Mouse (Mus musculus) midbrain, embryonic 16.5 days (tissue): Measurements from ENCODE around the gene Pnck. TPM values are rescaled to one million over a fixed set of nuclear protein-coding genes. Genes with fewer than 3 reads are reported as not detected.

Experiments
- ATAC-seq: fragments of 200-750 bp; cut with Nextera tagmentation; 2 replicates; pipeline ENCODE4 v1.8.0; 2017; ENCODE audit warnings: moderate TSS enrichment
- H3K27ac ChIP-seq: fragments of 300-500 bp; sonication (generic); 2 replicates; pipeline ENCODE4 v1.5.1; 2014; ENCODE audit warnings: mild to moderate bottlenecking, low read length, mixed read lengths
- H3K27me3 ChIP-seq: fragments of 300-500 bp; sonication (generic); 2 replicates; pipeline ENCODE4 v1.6.1; 2014; ENCODE audit warnings: low read depth, low read length, mixed read lengths; ENCODE audit not compliant: control insufficient read depth, insufficient read depth
- H3K36me3 ChIP-seq: fragments of 300-500 bp; sonication (generic); 2 replicates; pipeline ENCODE4 v1.6.1; 2014; ENCODE audit warnings: mild to moderate bottlenecking, low read length, moderate library complexity, mixed read lengths; ENCODE audit not compliant: control insufficient read depth, insufficient read depth
- H3K4me1 ChIP-seq: fragments of 300-500 bp; sonication (generic); 2 replicates; pipeline ENCODE4 v1.6.1; 2014; ENCODE audit warnings: mild to moderate bottlenecking, low read length, mixed read lengths; ENCODE audit not compliant: control insufficient read depth, insufficient read depth
- H3K4me2 ChIP-seq: fragments of 300-500 bp; sonication (generic); 2 replicates; pipeline ENCODE4 v1.6.1; 2014; ENCODE audit warnings: mild to moderate bottlenecking, low read length, mixed read lengths
- H3K4me3 ChIP-seq: fragments of 300-500 bp; sonication (generic); 2 replicates; pipeline ENCODE4 v1.5.1; 2014; ENCODE audit warnings: low read depth, mild to moderate bottlenecking, low read length, moderate library complexity, mixed read lengths
- H3K9ac ChIP-seq: fragments of 300-500 bp; sonication (generic); 2 replicates; pipeline ENCODE4 v1.6.1; 2014; ENCODE audit warnings: low read depth, low read length, mixed read lengths
- H3K9me3 ChIP-seq: fragments of 300-500 bp; sonication (generic); replicated peaks from 2 replicates; pipeline ENCODE4 v1.6.1; 2014; ENCODE audit warnings: mild to moderate bottlenecking, low read length, mixed read lengths; ENCODE audit not compliant: control insufficient read depth, poor library complexity, severe bottlenecking
- WGBS: fragments of 180-500 bp; shearing (Covaris S2); extraction: QIAGEN DNeasy Blood & Tissue Kit; methylation state at CpG from one replicate; pipeline ENCODE4 v1.1.7; 2014; 5-methylcytosine and 5-hydroxymethylcytosine counted together
- polyA plus RNA-seq: library from polyadenylated mRNA; unstranded; fragments of >200 nt; fragmentation: Nextera tagmentation; extraction: Ambion mirVana; gene quantifications from 2 replicates; pipeline ENCODE4 v1.2.1, GENCODE M21; 2015

Pnck gene
- polyA plus RNA-seq, 1 experiment from 2014 or later, result 208 TPM

DNA sequence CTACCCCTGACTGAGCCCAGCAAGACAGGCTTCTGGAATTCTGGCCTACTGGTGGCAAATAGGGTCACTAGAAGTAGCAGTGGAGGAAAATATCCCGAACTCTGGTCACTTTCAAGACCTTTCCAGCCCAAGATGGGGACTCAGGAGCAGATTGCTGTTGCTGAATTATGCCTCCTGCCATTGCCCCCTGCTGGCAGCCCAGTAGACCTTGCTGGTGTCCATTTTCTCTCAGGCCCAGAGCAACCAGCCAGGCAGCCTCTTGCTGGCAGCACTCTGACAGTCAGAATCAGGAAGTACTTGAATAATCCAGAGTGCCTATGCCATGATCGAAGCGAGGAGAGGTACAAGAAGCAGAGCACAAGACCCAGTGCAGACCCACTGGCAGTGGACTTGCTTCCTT is 4.4 kb downstream of the Pnck start:
- no peaks in the 10 kb centered on the region for H3K9me3 ChIP-seq
- WGBS, result 80% methylated on average over 3 of the region's 3 CpGs
- no peak for ATAC-seq

DNA sequence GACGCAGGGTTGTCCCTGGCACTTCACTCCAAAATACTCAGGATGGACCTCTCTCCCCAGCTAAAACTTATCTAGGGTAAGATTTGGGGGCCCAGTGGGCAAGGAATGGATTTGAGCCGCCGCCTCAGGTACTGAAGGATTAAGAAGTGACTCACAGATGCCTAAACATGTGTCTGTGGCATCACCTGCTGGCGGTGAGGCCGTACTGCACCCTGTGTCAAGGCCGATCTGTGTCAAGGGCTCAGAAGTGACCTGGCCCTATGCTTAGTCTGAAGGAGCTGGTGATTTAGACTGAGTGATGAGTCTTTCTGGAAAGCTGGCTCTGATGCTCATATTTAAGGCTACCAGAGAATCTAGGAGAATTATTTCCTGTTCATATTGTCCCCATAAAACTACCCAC is 5.7 kb downstream of the Pnck start:
- H3K36me3 ChIP-seq, result 0 out of 2 replicates have a peak, but pooled peaks cover 2% of the 10 kb centered on the region
- 0 out of 2 replicates have a peak, but pooled peaks cover 3% of the 10 kb centered on the region for H3K4me1 ChIP-seq
- ATAC-seq, result peak; percentile 55
- no peak overlapping the region for H3K4me3 ChIP-seq
- no peaks in the 10 kb centered on the region for H3K27me3 ChIP-seq
- no peak overlapping the region for H3K9ac ChIP-seq
- 8% methylated on average over 6 of the region's 6 CpGs for WGBS
- H3K4me2 ChIP-seq, result no peak overlapping the region
- no peaks in the 10 kb centered on the region for H3K9me3 ChIP-seq
- H3K27ac ChIP-seq, result no peak overlapping the region

More for the DNA sequence above, 4.4 kb downstream of the Pnck start:
- Histone ChIP-seq H3K4me3 (no peak overlapping the region), H3K36me3 (0 out of 2 replicates have a peak, but pooled peaks cover 2% of the 10 kb centered on the region), H3K9ac (no peak overlapping the region), H3K4me1 (peaks cover 7% of the 10 kb centered on the region; the same call in 1 of the 2 replicates), H3K27ac (no peak overlapping the region), H3K27me3 (no peaks in the 10 kb centered on the region), H3K4me2 (no peak overlapping the region)

DNA sequence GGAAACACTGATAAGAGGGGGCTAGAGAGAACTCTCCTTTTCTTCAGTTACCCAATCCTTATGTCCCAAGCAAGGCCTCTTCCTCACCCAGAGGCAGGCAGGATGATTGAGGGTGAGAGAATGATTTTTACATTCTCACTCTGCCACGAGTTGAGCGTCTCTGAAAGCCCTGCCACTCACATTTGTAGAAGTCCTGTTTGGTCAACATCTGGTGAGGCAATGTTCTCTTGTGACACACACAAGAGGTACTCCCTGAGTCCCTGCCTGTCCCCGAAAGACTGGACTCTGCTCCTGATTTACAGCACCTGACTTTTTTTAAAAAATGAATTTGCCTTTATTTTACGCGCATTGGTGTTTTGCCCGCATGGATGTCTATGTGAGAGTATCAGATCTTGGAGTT is 6.5 kb downstream of the Pnck start:
- H3K36me3 ChIP-seq, result 0 out of 2 replicates have a peak, but pooled peaks cover 2% of the 10 kb centered on the region
- H3K4me3 ChIP-seq, result no peak overlapping the region
- no peaks in the 10 kb centered on the region for H3K9me3 ChIP-seq
- WGBS, result 94% methylated on average over 6 of the region's 6 CpGs
- no peak for ATAC-seq
- H3K4me1 ChIP-seq, result 0 out of 2 replicates have a peak, but pooled peaks cover 3% of the 10 kb centered on the region
- H3K27me3 ChIP-seq, result no peaks in the 10 kb centered on the region
- no peak overlapping the region for H3K9ac ChIP-seq
- no peak overlapping the region for H3K27ac ChIP-seq
- no peak overlapping the region for H3K4me2 ChIP-seq

GRCm38 (mm10) chrX:73650869-73651268 is 9.0 kb downstream of the Pnck start:
- Histone ChIP-seq H3K27ac (no peak overlapping the region), H3K4me1 (no peaks in the 10 kb centered on the region), H3K27me3 (no peaks in the 10 kb centered on the region), H3K4me3 (no peak overlapping the region), H3K4me2 (no peak overlapping the region), H3K9me3 (no peaks in the 10 kb centered on the region), H3K9ac (no peak overlapping the region), H3K36me3 (no peaks in the 10 kb centered on the region)
- WGBS, result 82% methylated on average over 3 of the region's 3 CpGs
- ATAC-seq, result no peak

GRCm38 (mm10) chrX:73645121-73645520 is 14.8 kb downstream of the Pnck start:
- ATAC-seq, result no peak
- H3K4me2 ChIP-seq, result no peak overlapping the region

GRCm38 (mm10) chrX:73639901-73640469 is 19.9 kb downstream of the Pnck start:
- 16% methylated on average over 26 of the region's 41 CpGs for WGBS
- H3K4me2 ChIP-seq, result peak overlapping the region; percentile 53; the same call in 1 of the 2 replicates
- no peak overlapping the region for H3K27ac ChIP-seq
- no peaks in the 10 kb centered on the region for H3K9me3 ChIP-seq
- peak; percentile 23; the same call in 1 of the 2 replicates for ATAC-seq
- no peak overlapping the region for H3K9ac ChIP-seq
- H3K27me3 ChIP-seq, result peaks cover 34% of the 10 kb centered on the region
- H3K4me1 ChIP-seq, result peaks cover 5% of the 10 kb centered on the region; the same call in 1 of the 2 replicates
- no peaks in the 10 kb centered on the region for H3K36me3 ChIP-seq
- H3K4me3 ChIP-seq, result peak overlapping the region; percentile 21

More at GRCm38 (mm10) chrX:73645121-73645520, 14.8 kb downstream of the Pnck start:
- Histone ChIP-seq H3K27ac (no peak overlapping the region), H3K27me3 (peaks cover 12% of the 10 kb centered on the region), H3K9ac (no peak overlapping the region), H3K9me3 (no peaks in the 10 kb centered on the region), H3K36me3 (no peaks in the 10 kb centered on the region), H3K4me1 (no peaks in the 10 kb centered on the region), H3K4me3 (no peak overlapping the region)
- WGBS, result 24% methylated on average over 4 of the region's 4 CpGs

- H3K27ac ChIP-seq, result no peak within 1 kb of the TSS
- H3K9me3 ChIP-seq, result no peaks in the 10 kb centered on the region
- ATAC-seq, result peak; percentile 70
- no peaks in the 10 kb centered on the region for H3K36me3 ChIP-seq
- peaks cover 34% of the 10 kb centered on the region for H3K27me3 ChIP-seq
- H3K4me3 ChIP-seq, result peak within 1 kb of the TSS; percentile 21
- 0 out of 2 replicates have a peak within 1 kb of the TSS, but pooled peaks have one; percentile 43 for H3K9ac ChIP-seq
- H3K4me1 ChIP-seq, result peaks cover 5% of the 10 kb centered on the region; the same call in 1 of the 2 replicates
- H3K4me2 ChIP-seq, result peak within 1 kb of the TSS; percentile 53
- 16% methylated on average over 27 of the region's 28 CpGs for WGBS
Measured at GRCm38 (mm10) chrX:73639255-73639675, 20.7 kb downstream of the Pnck start, which contains the start of gene Dusp9. Gene Dusp9 (plus strand): TSS chrX:73639419.

DNA sequence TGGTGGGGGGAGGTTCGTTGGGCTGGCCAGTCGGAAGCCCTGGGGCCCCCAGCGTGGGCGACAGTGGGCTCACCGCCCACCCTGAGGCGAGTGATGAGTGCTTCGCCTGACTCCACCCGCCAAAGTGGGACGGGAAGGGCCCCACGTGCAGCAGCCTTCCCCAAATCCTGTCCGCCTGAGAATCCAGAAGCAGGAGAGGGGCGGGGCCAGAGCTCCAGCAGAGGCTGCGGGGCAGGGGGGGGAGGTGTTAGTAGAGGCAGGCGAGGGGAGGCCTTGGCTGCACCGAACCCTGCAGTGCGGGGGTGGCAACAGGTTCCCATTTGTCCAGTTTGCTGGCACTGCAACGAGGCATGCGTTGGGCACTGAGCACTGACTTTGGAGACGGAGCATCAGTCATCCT is 22.5 kb downstream of the Pnck start:
- H3K27me3 ChIP-seq, result peaks cover 34% of the 10 kb centered on the region

DNA sequence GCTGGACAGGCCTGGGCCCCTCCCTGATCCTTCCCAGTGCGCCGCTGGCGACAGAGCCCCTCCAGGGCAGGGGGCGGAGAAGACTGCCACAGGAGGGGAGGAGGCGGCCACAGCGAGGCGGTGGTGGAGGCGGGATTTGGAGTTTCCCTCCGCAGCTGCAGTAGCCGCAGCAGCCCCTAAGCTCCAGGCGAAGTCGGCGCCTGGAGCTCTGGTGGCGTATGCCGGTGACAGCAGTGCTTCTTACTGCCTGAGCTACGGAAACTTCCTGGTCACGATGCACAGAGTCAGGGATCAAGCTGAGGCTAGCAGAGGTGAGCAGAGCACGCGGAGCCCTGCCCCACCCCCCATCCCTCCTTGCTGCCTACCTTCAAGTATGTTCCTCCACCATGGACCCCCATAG is 24.5 kb downstream of the Pnck start:
- Histone ChIP-seq H3K4me3 (peak overlapping the region; percentile 19), H3K27me3 (peaks cover 25% of the 10 kb centered on the region), H3K4me2 (peak overlapping the region; percentile 50), H3K27ac (no peak overlapping the region), H3K4me1 (peaks cover 5% of the 10 kb centered on the region; the same call in 1 of the 2 replicates), H3K36me3 (no peaks in the 10 kb centered on the region), H3K9ac (no peak overlapping the region), H3K9me3 (no peaks in the 10 kb centered on the region)
- whole genome bisulfite sequencing, result 23% methylated on average over 14 of the region's 19 CpGs
- ATAC-seq, result no peak

More for the DNA sequence above, 22.5 kb downstream of the Pnck start:
- Histone ChIP-seq H3K4me2 (peak overlapping the region; percentile 80), H3K9ac (0 out of 2 replicates have a peak overlapping the region, but pooled peaks have one; percentile 25), H3K36me3 (no peaks in the 10 kb centered on the region), H3K27ac (no peak overlapping the region), H3K4me1 (peaks cover 5% of the 10 kb centered on the region; the same call in 1 of the 2 replicates), H3K4me3 (peak overlapping the region; percentile 38), H3K9me3 (no peaks in the 10 kb centered on the region)
- ATAC-seq, result no peak
- 23% methylated on average over 15 of the region's 19 CpGs for WGBS
